In the genomic region with DNA sequence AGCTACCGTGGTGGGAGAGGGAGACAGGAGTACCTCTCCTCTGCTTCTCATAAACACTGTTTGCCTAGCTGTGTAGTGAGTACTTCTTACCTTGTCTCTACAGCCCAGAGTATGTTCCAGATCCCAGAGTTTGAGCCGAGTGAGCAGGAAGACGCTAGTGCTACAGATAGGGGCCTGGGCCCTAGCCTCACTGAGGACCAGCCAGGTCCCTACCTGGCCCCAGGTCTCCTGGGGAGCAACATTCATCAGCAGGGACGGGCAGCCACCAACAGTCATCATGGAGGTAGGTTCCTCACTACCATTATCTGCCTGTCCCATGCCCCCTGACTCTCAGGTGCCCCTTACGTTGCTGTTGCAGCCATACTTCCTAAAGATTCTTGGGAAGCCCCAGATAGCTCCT, we compare ENCODE assay signal across 9 mouse cellular contexts. TPM values are rescaled to one million over a fixed set of nuclear protein-coding genes. Genes with fewer than 3 reads are reported as not detected.
A peak's percentile ranks its signal among the peaks of the same experiment; 100 is the strongest.
DNase-seq lines count a peak whose midpoint lies in the region; ATAC-seq and TF ChIP-seq lines count a peak whose summit lies in the region.
"Had no signal": no experiment of that assay in that cellular context is flagged by ENCODE, and none has a peak within 500 bp of the region (broad histone marks: within the 10 kb centered on the region; RNA-seq: fewer than 3 reads in every experiment).

No protein-coding gene starts in this region.

- no peak for ATAC-seq in cerebellum, adult (ENCODE audit: insufficient number of reproducible peaks, low FRiP score, low TSS enrichment)
- ATAC-seq in limb, embryonic 13.5 days (ENCODE audit: low FRiP score, low read depth) = 0 out of 2 replicates have a peak, but pooled peaks have one; percentile 2
- peak; percentile 0; the same call in 1 of the 2 replicates for ATAC-seq in stomach, embryonic 15.5 days (ENCODE audit: insufficient read depth, low FRiP score, low read depth)

- 20% methylated on average over 5 of the region's 5 CpGs for WGBS in cerebellum, adult 2 months
- 46% methylated on average over 5 of the region's 5 CpGs for WGBS in spleen, adult 2 months
- WGBS in limb, embryonic 13.5 days = 24% methylated on average over 5 of the region's 5 CpGs
- WGBS in stomach, embryonic 15.5 days = 22% methylated on average over 5 of the region's 5 CpGs

- no peaks in the 10 kb centered on the region for H3K27me3 ChIP-seq in cerebellum, adult 2 months (ENCODE audit: control insufficient read depth, insufficient read depth, low read length)
- no peaks in the 10 kb centered on the region for H3K27me3 ChIP-seq in spleen, adult 2 months (ENCODE audit: control insufficient read depth, insufficient read depth, low read length)
- 0 out of 2 replicates have a peak, but pooled peaks cover 1% of the 10 kb centered on the region for H3K27me3 ChIP-seq in limb, embryonic 13.5 days
- no peaks in the 10 kb centered on the region for H3K27me3 ChIP-seq in stomach, embryonic 15.5 days (replicated peaks)

- H3K9me3 ChIP-seq in limb, embryonic 13.5 days = no peaks in the 10 kb centered on the region
- no peaks in the 10 kb centered on the region for H3K9me3 ChIP-seq in stomach, embryonic 15.5 days

- no peaks in the 10 kb centered on the region for H3K36me3 ChIP-seq in spleen, adult 2 months (ENCODE audit: control insufficient read depth, insufficient read depth, low read length)
- peaks cover 11% of the 10 kb centered on the region; the same call in 1 of the 2 replicates for H3K36me3 ChIP-seq in limb, embryonic 13.5 days
- no peaks in the 10 kb centered on the region for H3K36me3 ChIP-seq in stomach, embryonic 15.5 days

- H3K9ac ChIP-seq in limb, embryonic 13.5 days = peak overlapping the region; percentile 85
- peak overlapping the region; percentile 81 for H3K9ac ChIP-seq in stomach, embryonic 15.5 days

- H3K27ac ChIP-seq in cerebellum, adult 2 months (ENCODE audit: insufficient read depth, low read length) = peak overlapping the region; percentile 67
- H3K27ac ChIP-seq in spleen, adult 2 months (ENCODE audit: insufficient read depth, low read length) = 0 out of 2 replicates have a peak overlapping the region, but pooled peaks have one; percentile 15
- H3K27ac ChIP-seq in limb, embryonic 13.5 days = peak overlapping the region; percentile 90
- peak overlapping the region; percentile 98 for H3K27ac ChIP-seq in stomach, embryonic 15.5 days

- TF ChIP-seq CTCF in cerebellum, adult 2 months (IDR thresholded peaks at IDR 0.05; ENCODE audit: borderline replicate concordance, insufficient read depth, low read depth, low read length) = no peak
- no peak for TF ChIP-seq CTCF in spleen, adult 2 months (IDR thresholded peaks at IDR 0.05; ENCODE audit: extremely low read depth, insufficient read depth, insufficient read length, insufficient replicate concordance)

- H3K4me1 ChIP-seq in cerebellum, adult 2 months (ENCODE audit: control insufficient read depth, insufficient read depth, low read length) = peaks cover 29% of the 10 kb centered on the region
- peaks cover 2% of the 10 kb centered on the region for H3K4me1 ChIP-seq in spleen, adult 2 months (ENCODE audit: control insufficient read depth, insufficient read depth, insufficient read length)
- H3K4me1 ChIP-seq in limb, embryonic 13.5 days = peaks cover 24% of the 10 kb centered on the region
- peaks cover 27% of the 10 kb centered on the region for H3K4me1 ChIP-seq in stomach, embryonic 15.5 days

- no peak for DNase-seq in cerebellum, adult 2 months
- DNase-seq in spleen, adult 2 months (ENCODE audit: low read depth in 1 of 2, low spot score in 2 of 2) = no peak
- DNase-seq in spleen, postnatal 14 days (ENCODE audit: low spot score in 2 of 2) = no peak
- no peak for DNase-seq in adrenal gland, postnatal 4 days (ENCODE audit: low spot score in 2 of 2)
- no peak for DNase-seq in adrenal gland, adult 18-20 months (ENCODE audit: low spot score in 2 of 2)

- no peak for TF ChIP-seq POLR2A in cerebellum, adult 2 months (IDR thresholded peaks at IDR 0.05; ENCODE audit: borderline replicate concordance, insufficient read depth, low read length)
- no peak for TF ChIP-seq POLR2A in spleen, adult 2 months (IDR thresholded peaks at IDR 0.05; ENCODE audit: low read depth, low read length)

- peak overlapping the region; percentile 98 for H3K4me2 ChIP-seq in limb, embryonic 13.5 days (replicated peaks)
- peak overlapping the region; percentile 98 for H3K4me2 ChIP-seq in stomach, embryonic 15.5 days

- H3K4me3 ChIP-seq in cerebellum, adult 2 months (replicated peaks; ENCODE audit: insufficient read depth, low read depth, low read length) = peak overlapping the region; percentile 83
- peak overlapping the region; percentile 47; the same call in 1 of the 2 replicates for H3K4me3 ChIP-seq in spleen, adult 2 months (ENCODE audit: extremely low read depth, insufficient read depth, insufficient read length)
- peak overlapping the region; percentile 70 for H3K4me3 ChIP-seq in limb, embryonic 13.5 days
- peak overlapping the region; percentile 72 for H3K4me3 ChIP-seq in stomach, embryonic 15.5 days (replicated peaks)

RNA-seq across cellular contexts. Expression of a gene that starts 0.5 kb away (rescaled TPM):
- polyA plus RNA-seq in cerebellum, adult 2 months (2012; rRNA removed) = 125 and 127 TPM in 2 replicates
- 54.6 and 61.7 TPM in 2 replicates for polyA plus RNA-seq in spleen, adult 2 months (2012; rRNA removed)
- polyA plus RNA-seq in limb, embryonic 13.5 days (2015; fragmentation: Nextera tagmentation; extraction: Ambion mirVana) = 28.6 and 33.0 TPM in 2 replicates
- polyA plus RNA-seq in stomach, embryonic 15.5 days (2015; fragmentation: Nextera tagmentation; extraction: Ambion mirVana) = 26.7 and 29.9 TPM in 2 replicates
- 10 to 100 TPM; 41.2 to 43.8 TPM for total RNA-seq in adrenal gland, postnatal 4 days (2021)
- 10 to 100 TPM; 56.4 to 56.8 TPM for total RNA-seq in adrenal gland, adult 18-20 months (2021)

RNA-seq across cellular contexts. Expression of a gene that starts 1.1 kb away (rescaled TPM):
- 71.6 and 73.8 TPM in 2 replicates for polyA plus RNA-seq in cerebellum, adult 2 months (2012; rRNA removed)
- polyA plus RNA-seq in spleen, adult 2 months (2012; rRNA removed) = 24.9 and 32.5 TPM in 2 replicates
- 73.4 and 87.0 TPM in 2 replicates for polyA plus RNA-seq in limb, embryonic 13.5 days (2015; fragmentation: Nextera tagmentation; extraction: Ambion mirVana)
- 71.6 and 75.8 TPM in 2 replicates for polyA plus RNA-seq in stomach, embryonic 15.5 days (2015; fragmentation: Nextera tagmentation; extraction: Ambion mirVana)
- 10 to 100 TPM; 51.5 to 54.8 TPM for total RNA-seq in adrenal gland, postnatal 4 days (2021)
- total RNA-seq in adrenal gland, adult 18-20 months (2021) = 10 to 100 TPM; 45.5 to 46.0 TPM

RNA-seq across cellular contexts. Expression of a gene that starts 8.4 kb away (rescaled TPM):
- polyA plus RNA-seq in cerebellum, adult 2 months (2012; rRNA removed) = 5.8 and 5.9 TPM in 2 replicates
- polyA plus RNA-seq in spleen, adult 2 months (2012; rRNA removed) = 0.04 and 0.11 TPM in 2 replicates
- 0.49 and 0.85 TPM in 2 replicates for polyA plus RNA-seq in limb, embryonic 13.5 days (2015; fragmentation: Nextera tagmentation; extraction: Ambion mirVana)
- polyA plus RNA-seq in stomach, embryonic 15.5 days (2015; fragmentation: Nextera tagmentation; extraction: Ambion mirVana) = 0.67 and 0.86 TPM in 2 replicates
- total RNA-seq in adrenal gland, postnatal 4 days (2021) = under 1 TPM; 0.14 to 0.34 TPM
- total RNA-seq in adrenal gland, adult 18-20 months (2021) = under 1 TPM; 0.23 to 0.35 TPM
- total RNA-seq: common myeloid progenitor, adult 5-6 weeks had no signal

RNA-seq across cellular contexts. Expression of a gene that starts 17.6 kb away (rescaled TPM):
- polyA plus RNA-seq in cerebellum, adult 2 months (2012; rRNA removed) = 2.8 and 3.2 TPM in 2 replicates
- polyA plus RNA-seq in spleen, adult 2 months (2012; rRNA removed) = 0.11 and 0.28 TPM in 2 replicates
- 2.2 and 3.0 TPM in 2 replicates for polyA plus RNA-seq in limb, embryonic 13.5 days (2015; fragmentation: Nextera tagmentation; extraction: Ambion mirVana)
- polyA plus RNA-seq in stomach, embryonic 15.5 days (2015; fragmentation: Nextera tagmentation; extraction: Ambion mirVana) = 1.6 TPM in 2 replicates
- total RNA-seq in adrenal gland, postnatal 4 days (2021) = 1 to 10 TPM; 1.2 to 1.4 TPM
- total RNA-seq in adrenal gland, adult 18-20 months (2021) = 1 to 10 TPM in 1 of 2 experiments, not detected in 1; 1.2 TPM
- total RNA-seq: common myeloid progenitor, adult 5-6 weeks had no signal

RNA-seq across cellular contexts. Expression of a gene that starts 21.2 kb away (rescaled TPM):
- 95.3 and 103 TPM in 2 replicates for polyA plus RNA-seq in cerebellum, adult 2 months (2012; rRNA removed)
- 48.4 and 53.7 TPM in 2 replicates for polyA plus RNA-seq in spleen, adult 2 months (2012; rRNA removed)
- polyA plus RNA-seq in limb, embryonic 13.5 days (2015; fragmentation: Nextera tagmentation; extraction: Ambion mirVana) = 8.3 and 8.5 TPM in 2 replicates
- 17.1 and 18.8 TPM in 2 replicates for polyA plus RNA-seq in stomach, embryonic 15.5 days (2015; fragmentation: Nextera tagmentation; extraction: Ambion mirVana)
- total RNA-seq in adrenal gland, postnatal 4 days (2021) = 10 to 100 TPM; 47.0 to 47.9 TPM
- 10 to 100 TPM; 38.7 to 63.0 TPM for total RNA-seq in adrenal gland, adult 18-20 months (2021)

Comparison
In these comparisons a context has a peak if more than half of its experiments do, and no peak if none do; other contexts are left out.
1. H3K27ac ChIP-seq: peak in every context shown above with its lines; median percentile 98 in stomach, embryonic 15.5 days; 90 in limb, embryonic 13.5 days; 67 in cerebellum, adult 2 months; 15 in spleen, adult 2 months.